Mouse (Mus musculus) cerebellum, adult 11-12 months (tissue): Measurements from ENCODE around the gene Serpina6.
"Not testable (repeated sequence)": the region's sequence is repeated elsewhere in the genome, so short reads cannot be mapped to it uniquely, and the experiment has no call there.

Source experiments
- DNase-seq: peaks from one replicate; pipeline ENCODE4 v3.0.0; 2022

The Serpina6 gene

GRCm38 (mm10) chr12:103656848-103657626 is at the start of gene Serpina6:
Gene Serpina6, minus strand, starts transcription at chr12:103657212.
- no peak for DNase-seq

GRCm38 (mm10) chr12:103706113-103706512 is 49.1 kb upstream of the Serpina6 start:
- DNase-seq, result no peak

- no peak for DNase-seq
Measured at GRCm38 (mm10) chr12:103705547-103705946, 48.5 kb upstream of the Serpina6 start.

DNA sequence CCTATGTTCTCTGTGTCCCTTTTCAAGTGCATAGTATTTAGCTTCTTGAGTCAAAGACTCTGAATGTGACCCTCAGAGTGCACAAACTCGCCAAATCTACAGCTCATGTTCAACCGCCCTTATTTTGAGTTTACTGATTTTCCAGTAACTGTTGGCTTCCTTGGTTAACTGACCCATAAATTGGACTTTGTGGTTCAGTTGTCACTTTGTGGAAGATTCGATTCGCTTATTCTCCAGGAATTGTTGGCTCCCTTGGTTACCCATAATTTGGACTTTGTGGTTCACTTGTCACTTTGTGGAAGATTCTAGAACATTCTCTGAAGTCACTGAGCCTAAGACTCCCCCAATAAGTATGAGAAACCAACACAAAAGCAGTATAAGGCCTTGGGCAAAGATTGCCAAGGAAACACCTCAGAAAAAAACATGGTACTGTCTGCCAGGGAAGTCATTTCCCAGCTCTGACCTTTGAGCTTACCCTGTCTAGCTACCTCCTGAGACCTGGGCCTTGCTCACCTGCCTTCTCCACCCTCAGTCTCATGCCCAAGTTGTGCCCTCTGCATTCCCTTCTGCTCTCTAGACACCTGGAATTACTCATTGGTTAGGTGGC is 43.2 kb upstream of the Serpina6 start:
- DNase-seq, result no peak

GRCm38 (mm10) chr12:103695429-103695828 is 38.4 kb upstream of the Serpina6 start, which contains the start of gene Serpina1f:
Gene Serpina1f, minus strand, starts transcription at chr12:103695529.
- DNase-seq, result no peak

DNA sequence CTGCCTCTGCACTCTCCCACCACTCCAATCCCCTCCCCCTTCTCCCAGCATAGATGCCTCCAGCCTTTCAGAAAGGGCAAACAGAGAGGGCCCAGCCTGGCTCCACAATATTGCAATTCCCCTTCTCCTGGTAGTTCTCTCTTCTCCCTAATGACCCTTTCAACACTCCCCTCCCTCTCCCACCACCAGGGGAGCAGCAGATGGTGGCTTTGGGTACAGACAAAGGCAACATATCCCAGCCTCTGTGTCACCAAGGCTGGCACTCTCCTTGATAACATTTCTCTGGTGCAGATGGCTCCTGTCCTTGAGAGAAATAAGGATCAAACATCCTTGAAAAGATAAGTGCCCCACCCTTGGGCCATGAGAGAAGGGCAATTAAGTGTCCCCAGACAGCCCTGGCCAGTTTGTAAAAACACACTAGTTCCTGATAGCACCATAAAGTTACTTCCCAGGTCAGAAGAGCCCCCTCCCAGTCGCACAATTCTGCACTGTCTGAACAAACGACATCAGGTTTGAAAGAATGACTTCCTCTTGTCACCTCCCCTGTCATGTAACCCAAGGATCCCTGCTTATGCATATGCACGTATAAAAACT is 31.3 kb upstream of the Serpina6 start:
- no peak for DNase-seq

DNA sequence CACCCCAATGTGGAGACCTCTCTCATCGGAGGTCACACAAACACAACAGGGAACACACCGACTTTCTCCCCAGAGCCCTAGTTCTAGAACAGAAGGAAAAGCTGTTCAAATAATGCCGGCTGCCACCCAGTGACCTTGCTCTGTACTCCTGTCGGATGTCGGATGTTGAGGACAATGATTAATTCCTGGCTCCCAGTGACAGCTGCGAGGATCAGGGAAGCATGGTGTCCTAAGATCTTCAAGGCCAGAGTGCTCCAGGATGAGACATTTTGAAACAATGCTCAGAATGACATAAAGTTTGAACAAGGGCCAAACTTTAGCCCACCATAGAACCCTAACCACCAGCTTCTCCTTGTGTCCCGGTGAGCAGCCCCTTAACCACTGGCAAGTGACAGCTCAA is 30.0 kb upstream of the Serpina6 start:
- no peak for DNase-seq

- no peak for DNase-seq
Measured at GRCm38 (mm10) chr12:103686050-103686449, 29.0 kb upstream of the Serpina6 start.

GRCm38 (mm10) chr12:103685386-103685785 is 28.4 kb upstream of the Serpina6 start:
- no peak for DNase-seq

- no peak for DNase-seq
Measured at GRCm38 (mm10) chr12:103683775-103684174, 26.8 kb upstream of the Serpina6 start.

DNA sequence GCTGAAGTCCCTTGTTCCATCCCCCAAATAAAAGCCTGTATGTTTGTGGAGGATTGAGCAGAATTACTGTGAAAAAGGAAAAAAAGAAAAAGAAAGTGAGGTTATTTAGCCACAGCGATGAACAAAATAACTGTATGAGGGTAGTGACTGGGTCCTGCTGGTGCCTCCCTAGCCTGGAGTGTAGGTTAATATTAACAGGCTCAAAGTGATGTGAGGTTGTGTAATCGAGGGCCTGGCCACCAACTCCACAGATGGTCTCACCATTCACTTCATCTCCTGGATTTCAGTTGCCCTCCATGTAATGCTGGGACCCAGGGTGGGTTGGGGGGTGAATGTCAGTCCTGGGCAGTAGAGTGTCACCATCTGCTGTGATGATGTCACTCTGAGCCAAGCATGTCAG is 24.7 kb upstream of the Serpina6 start:
- no peak for DNase-seq

DNA sequence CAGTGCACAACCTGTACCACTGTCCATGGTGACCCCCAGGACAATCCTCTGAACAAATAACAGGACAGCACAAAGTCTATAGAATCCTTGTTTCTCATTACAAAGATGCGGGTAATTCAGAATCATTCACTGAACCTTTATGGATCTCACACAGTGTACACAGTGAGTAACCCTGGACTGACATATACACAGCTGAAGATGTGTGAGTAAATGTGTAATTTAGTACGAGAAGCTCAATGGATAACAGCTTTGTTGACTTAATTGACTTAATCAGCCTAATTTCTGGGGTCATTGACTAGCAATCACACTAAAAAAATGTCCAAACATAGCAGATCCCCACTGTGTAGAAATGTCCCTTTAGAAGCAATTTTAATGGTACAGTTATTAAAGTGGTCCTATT is 24.2 kb upstream of the Serpina6 start:
- no peak for DNase-seq

- not testable (repeated sequence) for DNase-seq
Measured at GRCm38 (mm10) chr12:103679853-103680252, 22.8 kb upstream of the Serpina6 start.

DNA sequence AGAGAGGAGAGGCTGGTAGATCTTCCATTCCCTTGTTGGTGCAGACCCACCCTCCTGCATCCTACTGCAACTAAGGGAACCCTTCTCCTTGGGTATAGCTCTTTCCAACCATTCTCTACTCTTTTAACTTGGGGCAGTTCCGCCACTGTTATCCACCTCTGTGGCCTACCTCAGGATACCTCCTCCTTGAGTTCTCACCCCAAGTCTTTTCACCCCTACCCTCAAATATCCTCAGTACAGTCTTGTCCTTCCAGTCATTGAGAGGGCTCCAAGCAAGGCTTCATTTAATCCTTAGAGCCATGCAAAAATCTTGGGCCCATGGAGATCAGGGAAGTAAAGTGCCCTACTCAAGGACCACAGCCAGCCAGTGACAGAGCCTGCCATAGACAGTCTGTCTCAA is 19.0 kb upstream of the Serpina6 start, which contains the start of gene Serpina16:
Serpina16 (minus strand) TSS at position 101 of the 400 bp plus-strand sequence.
- no peak for DNase-seq

DNA sequence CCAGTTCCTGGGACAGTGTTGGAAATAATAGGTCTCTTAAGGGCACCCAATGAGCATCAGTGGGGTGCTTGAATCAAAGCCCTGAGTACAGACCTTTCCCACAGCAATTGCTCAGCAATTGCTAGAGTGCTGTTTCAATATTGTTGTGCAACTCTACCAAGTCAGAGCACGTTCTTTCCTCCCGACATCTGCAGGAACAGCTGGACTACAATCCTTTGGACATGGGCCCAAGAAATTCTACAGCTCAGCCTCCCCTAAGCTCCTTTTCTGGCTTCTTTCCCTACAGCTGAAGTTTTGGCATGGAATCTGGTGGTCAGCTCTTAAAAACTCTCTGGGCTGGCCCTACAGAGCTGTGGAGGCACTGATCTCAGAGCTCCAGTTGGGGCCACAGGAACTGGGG is 16.2 kb upstream of the Serpina6 start:
- DNase-seq, result no peak

- no peak for DNase-seq
Measured at GRCm38 (mm10) chr12:103671483-103671882, 14.5 kb upstream of the Serpina6 start.

DNA sequence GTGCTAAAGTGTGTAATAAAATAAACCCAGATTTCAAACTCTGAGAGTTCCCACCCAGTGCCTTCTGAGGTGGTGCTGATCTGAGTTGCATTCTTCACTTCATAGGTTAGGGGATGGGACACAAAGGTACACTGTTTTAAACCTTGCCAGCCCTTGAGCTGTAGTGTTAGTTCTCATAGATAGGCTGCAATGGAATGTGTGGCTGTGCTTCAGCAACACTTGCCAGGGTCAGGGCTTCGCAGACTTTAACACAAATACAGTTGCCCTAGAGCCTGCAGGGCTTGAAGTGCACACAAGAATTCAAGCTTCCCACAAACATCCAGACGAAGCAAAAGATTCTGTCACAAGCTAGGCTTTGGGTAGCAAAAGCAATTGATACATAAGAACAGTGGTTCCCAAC is 14.0 kb upstream of the Serpina6 start:
- DNase-seq, result no peak

DNA sequence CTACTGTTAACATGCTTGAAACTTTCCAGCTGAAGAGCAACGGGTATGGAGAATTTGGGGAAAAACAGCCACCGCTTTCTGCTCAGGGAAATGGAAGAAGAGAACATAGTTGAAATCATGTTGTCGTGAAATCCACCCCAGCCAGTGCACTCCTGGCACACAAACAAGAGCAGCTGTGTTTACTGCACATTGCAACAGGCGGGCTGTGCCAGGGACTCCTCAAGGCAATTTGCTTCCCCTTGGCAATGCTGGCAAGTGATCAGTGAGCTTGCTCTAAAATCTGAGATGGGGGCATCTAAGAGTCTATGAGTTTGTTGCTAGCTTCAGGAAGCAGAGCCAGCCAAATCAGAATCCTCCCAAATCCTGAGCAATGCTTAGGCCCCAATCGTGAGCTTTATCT is 13.3 kb upstream of the Serpina6 start:
- DNase-seq, result no peak

- no peak for DNase-seq
Measured at GRCm38 (mm10) chr12:103665286-103665685, 8.3 kb upstream of the Serpina6 start.

- not testable (repeated sequence) for DNase-seq
Measured at GRCm38 (mm10) chr12:103662053-103662452, 5.0 kb upstream of the Serpina6 start.

GRCm38 (mm10) chr12:103660076-103660475 is 3.1 kb upstream of the Serpina6 start:
- DNase-seq, result no peak

GRCm38 (mm10) chr12:103659171-103659570 is 2.2 kb upstream of the Serpina6 start:
- DNase-seq, result no peak

GRCm38 (mm10) chr12:103657991-103658390 is 979 bp upstream of the Serpina6 start:
- DNase-seq, result no peak
